Mouse (Mus musculus): ENCODE measurements at regions not wholly inside any gene's neighbourhood (a gene's known extent, or its start where the extent isn't known, plus 50 kb on each side); places are given as distances from the start of the nearest gene placed in this dataset.
"Not testable (repeated sequence)": the region's sequence is repeated elsewhere in the genome, so short reads cannot be mapped to it uniquely, and the experiment has no call there.

DNA sequence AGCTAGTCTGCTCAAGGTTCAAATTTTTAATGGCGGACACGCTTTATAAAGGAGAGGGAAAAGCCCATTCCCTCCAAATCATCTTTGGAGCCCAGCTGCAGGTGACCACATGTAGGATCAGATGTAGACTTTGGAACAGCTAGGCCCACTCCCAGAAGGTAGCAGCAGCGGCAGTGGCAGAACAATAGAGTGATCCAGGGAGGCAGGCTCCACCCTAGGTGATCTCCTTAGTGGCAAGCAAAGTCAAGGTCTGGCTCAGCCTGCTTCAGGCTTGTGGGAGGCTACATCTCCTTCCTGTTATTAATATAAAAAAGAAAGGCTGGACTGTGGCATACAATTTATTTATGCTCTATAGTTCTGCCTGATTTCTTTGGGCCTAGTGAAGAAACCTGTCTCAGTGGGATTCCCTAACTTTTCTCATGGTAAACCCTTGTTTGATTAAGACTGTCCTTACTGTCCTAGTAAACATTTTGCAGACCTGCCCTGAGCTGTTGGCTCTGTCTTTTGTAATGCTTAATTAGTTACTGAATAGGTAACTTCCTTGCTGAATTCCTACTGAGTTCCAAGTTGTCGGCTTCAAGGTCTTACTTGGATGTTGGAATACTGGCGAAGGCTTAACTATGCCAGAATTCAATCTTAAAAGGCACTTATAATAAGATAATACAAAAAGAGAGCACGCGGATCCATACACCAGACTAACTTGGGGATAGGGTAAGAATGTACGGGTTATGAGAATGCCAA lies 169.6 kb downstream of the Car2 start:
- not testable (repeated sequence) for H3K4me2 ChIP-seq (ENCODE audit: low read depth, low read length); H3K4me1 ChIP-seq (ENCODE audit: control insufficient read depth, insufficient read depth, low read length); H3K4me3 ChIP-seq (ENCODE audit: low read length); H3K9me3 ChIP-seq (replicated peaks; ENCODE audit: control insufficient read depth, low read length); H3K27ac ChIP-seq (ENCODE audit: low read length); ATAC-seq (replicated peaks; ENCODE audit: extremely low read depth, insufficient read depth, low FRiP score); H3K9ac ChIP-seq (ENCODE audit: low read length); H3K27me3 ChIP-seq (ENCODE audit: control insufficient read depth, insufficient read depth, low read length); H3K36me3 ChIP-seq (ENCODE audit: control insufficient read depth, insufficient read depth)
- 92% methylated on average over 8 of the region's 8 CpGs for WGBS

DNA sequence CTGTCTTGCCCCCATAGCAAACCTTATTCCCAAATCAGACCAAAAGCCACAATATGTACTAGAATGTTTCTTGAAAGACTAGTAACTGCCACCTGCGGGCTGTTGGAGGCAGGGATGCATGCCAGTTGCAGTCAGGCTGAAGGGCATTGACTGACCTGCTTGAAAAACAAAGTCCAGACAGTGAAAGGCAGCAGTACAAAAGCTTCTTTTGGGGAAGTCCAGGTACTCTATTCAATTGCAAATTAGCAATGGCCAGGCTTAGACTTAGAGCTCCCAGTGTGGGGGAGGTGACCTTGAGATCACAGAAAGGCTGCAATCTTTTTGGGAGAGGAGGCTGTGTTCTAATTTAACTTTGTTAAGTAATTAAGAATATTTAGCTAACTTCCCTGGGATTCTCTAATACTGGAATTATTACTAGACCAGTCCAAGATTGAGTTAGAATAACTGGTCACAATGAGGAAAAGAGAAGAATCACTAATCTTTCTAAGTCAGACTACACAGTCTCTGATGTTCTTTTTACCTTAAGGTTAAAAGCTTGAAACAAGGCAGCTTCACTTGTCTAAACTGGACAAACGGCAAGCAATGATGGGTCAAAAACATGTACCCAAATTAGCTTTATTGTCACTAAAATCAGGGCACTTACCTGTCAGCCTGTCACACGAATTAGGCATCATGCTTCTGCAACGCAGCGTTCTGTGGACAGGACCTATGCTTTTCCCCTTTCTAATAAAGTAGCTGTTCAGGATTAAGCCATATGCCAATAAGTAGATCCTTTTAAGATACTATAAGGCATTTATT lies 170.9 kb downstream of the Car2 start:
- WGBS: 88% methylated on average over 5 of the region's 5 CpGs
- not testable (repeated sequence) for ATAC-seq (replicated peaks; ENCODE audit: extremely low read depth, insufficient read depth, low FRiP score); H3K4me1 ChIP-seq (ENCODE audit: control insufficient read depth, insufficient read depth, low read length)

DNA sequence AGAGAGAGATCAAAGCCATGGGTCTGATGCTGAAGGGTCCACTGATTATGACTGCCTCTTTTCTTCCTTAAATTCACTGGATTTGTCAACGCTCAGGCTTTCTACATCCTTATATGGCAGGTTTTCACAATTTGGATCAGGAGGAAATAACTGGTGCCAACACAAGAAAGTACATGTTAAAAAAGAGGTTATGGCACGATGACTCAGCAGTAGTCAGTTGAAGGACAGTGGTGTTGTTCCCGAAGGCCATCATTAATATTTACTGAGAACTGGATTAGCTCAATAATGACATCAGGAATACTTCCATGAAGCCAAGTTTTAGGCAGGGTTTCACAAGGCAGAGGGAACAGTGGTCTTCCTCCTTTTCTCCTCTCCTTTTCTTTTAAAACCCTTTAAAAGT lies 179.6 kb downstream of the Car2 start:
- WGBS: 78% methylated on average over 3 of the region's 3 CpGs
- ATAC-seq (replicated peaks; ENCODE audit: extremely low read depth, insufficient read depth, low FRiP score): no peak
- Histone ChIP-seq H3K36me3 (ENCODE audit: control insufficient read depth, insufficient read depth) (no peaks in the 10 kb centered on the region), H3K9me3 (replicated peaks; ENCODE audit: control insufficient read depth, low read length) (no peaks in the 10 kb centered on the region), H3K27me3 (ENCODE audit: control insufficient read depth, insufficient read depth, low read length) (no peaks in the 10 kb centered on the region), H3K9ac (ENCODE audit: low read length) (no peak overlapping the region), H3K4me3 (ENCODE audit: low read length) (no peak overlapping the region), H3K4me2 (ENCODE audit: low read depth, low read length) (no peak overlapping the region), H3K4me1 (ENCODE audit: control insufficient read depth, insufficient read depth, low read length) (no peaks in the 10 kb centered on the region), H3K27ac (ENCODE audit: low read length) (no peak overlapping the region)

More for the DNA sequence above, 170.9 kb downstream of the Car2 start:
- H3K27ac ChIP-seq (ENCODE audit: low read length); H3K4me2 ChIP-seq (ENCODE audit: low read depth, low read length); H3K36me3 ChIP-seq (ENCODE audit: control insufficient read depth, insufficient read depth); H3K4me3 ChIP-seq (ENCODE audit: low read length); H3K9ac ChIP-seq (ENCODE audit: low read length); H3K9me3 ChIP-seq (replicated peaks; ENCODE audit: control insufficient read depth, low read length); H3K27me3 ChIP-seq (ENCODE audit: control insufficient read depth, insufficient read depth, low read length): not testable (repeated sequence)

DNA sequence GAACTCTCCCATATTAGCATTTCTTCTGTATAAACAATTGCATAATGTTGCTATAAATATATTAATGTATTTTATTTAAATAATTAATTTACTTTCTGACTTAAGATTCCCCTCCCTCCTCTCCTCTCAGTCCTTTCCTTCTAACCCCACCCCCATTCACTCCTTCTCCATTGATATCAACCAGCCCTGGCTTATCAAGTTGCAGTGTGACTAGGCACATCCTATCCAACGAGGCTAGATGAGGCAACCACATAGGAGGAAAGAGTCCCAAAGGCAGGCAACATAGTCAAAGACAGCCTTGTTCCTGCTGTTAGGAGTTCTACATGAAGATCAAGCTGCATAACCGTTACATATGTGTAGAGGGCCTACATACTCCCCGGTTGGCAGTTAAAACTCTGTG lies 182.2 kb downstream of the Car2 start:
- no peaks in the 10 kb centered on the region for H3K27me3 ChIP-seq (ENCODE audit: control insufficient read depth, insufficient read depth, low read length)
- no peak overlapping the region for H3K4me2 ChIP-seq (ENCODE audit: low read depth, low read length)
- no peak overlapping the region for H3K9ac ChIP-seq (ENCODE audit: low read length)
- H3K27ac ChIP-seq (ENCODE audit: low read length): no peak overlapping the region
- no peaks in the 10 kb centered on the region for H3K4me1 ChIP-seq (ENCODE audit: control insufficient read depth, insufficient read depth, low read length)
- no peak for ATAC-seq (replicated peaks; ENCODE audit: extremely low read depth, insufficient read depth, low FRiP score)
- H3K9me3 ChIP-seq (replicated peaks; ENCODE audit: control insufficient read depth, low read length): no peaks in the 10 kb centered on the region
- H3K36me3 ChIP-seq (ENCODE audit: control insufficient read depth, insufficient read depth): no peaks in the 10 kb centered on the region
- H3K4me3 ChIP-seq (ENCODE audit: low read length): no peak overlapping the region
- 69% methylated on average over 3 of the region's 3 CpGs for WGBS

DNA sequence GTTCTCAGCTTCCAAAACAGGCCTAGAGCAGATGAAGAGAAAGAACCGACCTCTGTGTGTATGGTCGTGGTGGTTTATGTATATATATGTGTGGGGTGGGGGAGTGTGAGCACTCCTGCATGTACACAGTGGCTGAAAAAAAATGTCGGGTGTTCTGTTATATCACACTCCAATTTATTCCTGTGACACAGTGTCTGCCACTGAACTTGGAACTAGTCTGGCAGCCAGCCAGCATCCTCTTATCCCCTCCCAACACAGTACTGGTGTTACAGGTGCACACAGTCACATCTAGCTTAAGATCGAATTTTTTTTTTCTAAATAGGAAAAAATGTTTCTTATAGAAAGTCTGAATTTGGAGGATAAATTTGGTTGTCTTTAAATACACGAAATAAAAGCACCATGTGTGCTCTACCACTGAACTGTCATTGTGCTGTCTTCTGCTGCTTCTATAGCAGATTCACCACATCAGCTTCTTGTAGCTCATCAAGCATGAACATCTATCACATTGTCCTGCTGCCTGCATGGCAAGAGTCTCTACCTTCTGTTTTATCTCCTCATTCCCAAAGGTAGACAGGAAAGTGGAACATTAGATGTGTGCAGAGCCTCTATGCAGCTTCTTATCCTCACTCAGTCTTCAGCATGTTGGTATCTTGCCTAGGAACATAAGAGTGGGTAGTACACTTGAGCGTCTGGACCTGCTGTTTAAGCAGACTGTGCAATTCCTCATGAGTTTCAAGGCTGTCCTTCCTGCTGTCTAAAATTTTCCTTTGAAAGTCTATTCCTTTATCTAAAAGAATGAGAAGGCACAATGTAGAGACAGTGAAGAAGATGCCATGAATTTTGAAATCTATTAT lies 185.2 kb downstream of the Car2 start:
- no peak overlapping the region for H3K4me3 ChIP-seq (ENCODE audit: low read length)
- H3K9me3 ChIP-seq (replicated peaks; ENCODE audit: control insufficient read depth, low read length): no peaks in the 10 kb centered on the region
- no peak overlapping the region for H3K4me2 ChIP-seq (ENCODE audit: low read depth, low read length)
- ATAC-seq (replicated peaks; ENCODE audit: extremely low read depth, insufficient read depth, low FRiP score): no peak
- H3K27ac ChIP-seq (ENCODE audit: low read length): no peak overlapping the region
- WGBS: 63% methylated on average over 6 of the region's 6 CpGs
- H3K4me1 ChIP-seq (ENCODE audit: control insufficient read depth, insufficient read depth, low read length): no peaks in the 10 kb centered on the region
- no peaks in the 10 kb centered on the region for H3K36me3 ChIP-seq (ENCODE audit: control insufficient read depth, insufficient read depth)
- no peak overlapping the region for H3K9ac ChIP-seq (ENCODE audit: low read length)
- H3K27me3 ChIP-seq (ENCODE audit: control insufficient read depth, insufficient read depth, low read length): no peaks in the 10 kb centered on the region

DNA sequence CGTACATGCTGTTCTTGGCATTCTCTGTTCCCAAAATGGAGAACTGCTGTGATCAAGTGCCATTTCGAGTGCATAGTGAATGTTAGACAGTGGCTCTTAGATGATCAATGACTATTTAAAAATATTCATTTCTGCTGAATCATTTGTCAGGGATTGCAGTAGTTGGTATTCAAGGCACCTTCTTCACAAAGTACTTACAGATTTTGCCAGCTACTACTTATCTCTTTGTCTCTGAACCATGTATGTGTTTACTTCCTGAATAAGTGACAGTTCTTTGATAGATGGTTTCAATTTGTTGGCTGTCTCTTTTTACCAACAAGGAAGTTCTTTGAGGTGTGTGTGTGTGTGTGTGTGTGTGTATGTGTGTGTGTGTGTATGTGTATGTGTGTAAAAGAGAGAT lies 187.3 kb downstream of the Car2 start:
- Histone ChIP-seq H3K4me3 (ENCODE audit: low read length) (no peak overlapping the region), H3K4me1 (ENCODE audit: control insufficient read depth, insufficient read depth, low read length) (no peaks in the 10 kb centered on the region), H3K4me2 (ENCODE audit: low read depth, low read length) (no peak overlapping the region), H3K27ac (ENCODE audit: low read length) (no peak overlapping the region), H3K9ac (ENCODE audit: low read length) (no peak overlapping the region), H3K9me3 (replicated peaks; ENCODE audit: control insufficient read depth, low read length) (no peaks in the 10 kb centered on the region), H3K27me3 (ENCODE audit: control insufficient read depth, insufficient read depth, low read length) (no peaks in the 10 kb centered on the region), H3K36me3 (ENCODE audit: control insufficient read depth, insufficient read depth) (no peaks in the 10 kb centered on the region)
- WGBS: 75% methylated on average over 2 of the region's 2 CpGs
- ATAC-seq (replicated peaks; ENCODE audit: extremely low read depth, insufficient read depth, low FRiP score): no peak

DNA sequence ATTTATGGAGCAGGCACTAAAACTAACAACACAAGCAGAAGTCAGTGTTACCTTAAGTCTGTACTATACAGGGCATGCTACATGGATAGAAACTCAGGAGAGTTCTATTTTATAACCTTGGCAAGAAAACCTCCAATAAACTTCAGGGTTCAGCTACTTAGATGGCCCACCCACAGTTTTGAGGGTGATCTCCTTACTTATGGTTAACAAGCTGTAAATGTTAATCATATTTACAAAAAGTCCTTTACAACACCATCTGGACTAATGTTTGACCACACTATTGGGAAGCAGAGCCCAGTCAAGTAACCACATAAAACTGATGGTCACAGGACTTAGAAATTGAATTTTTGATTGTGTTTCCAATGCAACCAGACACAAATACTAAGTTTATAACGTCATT lies 187.8 kb downstream of the Car2 start:
- H3K4me1 ChIP-seq (ENCODE audit: control insufficient read depth, insufficient read depth, low read length): no peaks in the 10 kb centered on the region
- no peak overlapping the region for H3K27ac ChIP-seq (ENCODE audit: low read length)
- H3K4me3 ChIP-seq (ENCODE audit: low read length): no peak overlapping the region
- no peaks in the 10 kb centered on the region for H3K27me3 ChIP-seq (ENCODE audit: control insufficient read depth, insufficient read depth, low read length)
- no peaks in the 10 kb centered on the region for H3K9me3 ChIP-seq (replicated peaks; ENCODE audit: control insufficient read depth, low read length)
- no peak overlapping the region for H3K4me2 ChIP-seq (ENCODE audit: low read depth, low read length)
- H3K36me3 ChIP-seq (ENCODE audit: control insufficient read depth, insufficient read depth): no peaks in the 10 kb centered on the region
- ATAC-seq (replicated peaks; ENCODE audit: extremely low read depth, insufficient read depth, low FRiP score): no peak
- WGBS: 59% methylated on average over 1 of the region's 1 CpGs
- no peak overlapping the region for H3K9ac ChIP-seq (ENCODE audit: low read length)

DNA sequence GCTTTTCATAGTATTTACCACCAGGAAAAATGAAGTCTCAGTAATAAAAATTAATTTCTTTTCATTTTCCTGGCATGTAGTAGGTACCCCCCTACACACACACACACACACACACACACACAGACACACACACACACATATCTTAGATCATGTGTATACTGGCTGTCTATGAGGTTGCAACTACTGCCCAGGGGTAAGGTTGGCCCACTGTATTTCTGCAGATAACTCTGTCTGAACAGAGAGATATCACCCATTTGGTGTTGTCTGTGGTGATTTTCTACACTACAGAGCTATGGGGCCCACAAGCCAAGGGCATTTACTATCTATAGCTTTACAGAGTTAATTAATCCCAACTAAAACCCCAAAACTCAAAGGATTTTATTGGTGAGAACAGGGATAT lies 188.9 kb downstream of the Car2 start:
- no peak for ATAC-seq (replicated peaks; ENCODE audit: extremely low read depth, insufficient read depth, low FRiP score)
- Histone ChIP-seq H3K4me3 (ENCODE audit: low read length) (no peak overlapping the region), H3K9me3 (replicated peaks; ENCODE audit: control insufficient read depth, low read length) (no peaks in the 10 kb centered on the region), H3K4me2 (ENCODE audit: low read depth, low read length) (no peak overlapping the region), H3K9ac (ENCODE audit: low read length) (no peak overlapping the region), H3K27me3 (ENCODE audit: control insufficient read depth, insufficient read depth, low read length) (no peaks in the 10 kb centered on the region), H3K27ac (ENCODE audit: low read length) (no peak overlapping the region), H3K4me1 (ENCODE audit: control insufficient read depth, insufficient read depth, low read length) (no peaks in the 10 kb centered on the region), H3K36me3 (ENCODE audit: control insufficient read depth, insufficient read depth) (no peaks in the 10 kb centered on the region)

DNA sequence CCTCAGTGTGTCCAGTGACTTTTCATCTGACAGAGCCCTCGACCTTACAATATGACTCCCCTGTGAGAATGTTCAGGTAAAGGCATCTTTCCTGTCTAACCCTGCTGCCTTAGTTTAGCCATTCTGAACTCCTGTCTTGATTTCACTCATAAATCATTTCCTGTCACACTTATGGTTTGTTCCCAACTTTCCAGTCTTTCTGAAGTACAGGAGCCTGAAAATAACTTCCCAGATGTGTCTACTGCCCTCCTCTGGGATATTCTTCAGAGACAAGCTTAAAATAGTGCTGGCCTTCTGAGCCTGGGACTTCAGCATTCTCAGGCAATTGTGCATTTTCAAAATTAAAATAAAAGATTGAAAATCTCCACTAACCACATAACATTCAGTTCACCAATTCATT lies 204.1 kb downstream of the Car2 start:
- no peaks in the 10 kb centered on the region for H3K36me3 ChIP-seq (ENCODE audit: control insufficient read depth, insufficient read depth)
- no peak for ATAC-seq (replicated peaks; ENCODE audit: extremely low read depth, insufficient read depth, low FRiP score)
- H3K9me3 ChIP-seq (replicated peaks; ENCODE audit: control insufficient read depth, low read length): no peaks in the 10 kb centered on the region
- H3K27me3 ChIP-seq (ENCODE audit: control insufficient read depth, insufficient read depth, low read length): no peaks in the 10 kb centered on the region
- no peak overlapping the region for H3K4me3 ChIP-seq (ENCODE audit: low read length)
- no peak overlapping the region for H3K9ac ChIP-seq (ENCODE audit: low read length)
- no peaks in the 10 kb centered on the region for H3K4me1 ChIP-seq (ENCODE audit: control insufficient read depth, insufficient read depth, low read length)
- H3K27ac ChIP-seq (ENCODE audit: low read length): no peak overlapping the region
- WGBS: 74% methylated on average over 1 of the region's 1 CpGs
- H3K4me2 ChIP-seq (ENCODE audit: low read depth, low read length): no peak overlapping the region
